Comparison of ENCODE assay signal across 8 mouse cellular contexts in the genomic region with DNA sequence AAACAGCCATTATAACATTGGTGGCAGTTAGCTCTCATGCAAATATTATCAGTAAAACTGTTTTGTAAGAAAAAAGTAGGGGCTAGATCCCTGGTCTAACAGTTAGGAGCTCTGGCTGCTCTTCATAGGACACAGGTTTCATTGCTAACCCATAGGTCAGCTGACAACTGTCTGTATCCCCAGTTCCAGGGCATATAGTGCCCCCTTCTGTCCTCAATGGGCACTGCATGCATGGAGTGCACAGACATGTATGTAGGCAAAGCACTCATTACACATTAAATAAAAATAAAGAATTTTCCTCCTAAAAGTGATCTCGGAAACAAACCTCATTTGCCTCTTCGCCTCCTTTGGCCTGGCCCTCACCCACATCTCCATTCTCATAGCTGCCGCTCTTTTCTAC.
DNase-seq lines count a peak whose midpoint lies in the region; ATAC-seq and TF ChIP-seq lines count a peak whose summit lies in the region.

No protein-coding gene starts in this region.

- no peaks in the 10 kb centered on the region for H3K27me3 ChIP-seq in heart, embryonic 10.5 days (ENCODE audit: insufficient read depth, poor library complexity, severe bottlenecking)

- peak; percentile 72; the same call in 1 of the 2 replicates for ATAC-seq in common myeloid progenitor, adult 5-6 weeks (replicated peaks; ENCODE audit: low read depth, poor library complexity, severe bottlenecking)
- no peak for ATAC-seq in monocyte, adult 5-6 weeks (replicated peaks; ENCODE audit: insufficient number of reproducible peaks, low FRiP score, low TSS enrichment, poor library complexity, severe bottlenecking)

- no peak overlapping the region for H3K4me3 ChIP-seq in gastrocnemius, adult 2 months
- H3K4me3 ChIP-seq in heart, embryonic 10.5 days: no peak overlapping the region

- intact Hi-C loops in gastrocnemius, adult 2 months (cut with DNase I): loop anchor here (5.0 kb wide), 2 partner anchors 57 to 512 kb away; no protein-coding TSS in a partner anchor

- peaks cover 14% of the 10 kb centered on the region for H3K4me1 ChIP-seq in heart, embryonic 10.5 days

- peak; percentile 39 for DNase-seq in gastrocnemius, adult 2 months
- no peak for DNase-seq in gastrocnemius, postnatal 25 days
- peak; percentile 25 for DNase-seq in right cerebral cortex, postnatal 14 days
- DNase-seq in right cerebral cortex, postnatal 10 days (ENCODE audit: low spot score in 2 of 2): no peak
- peak; percentile 32 for DNase-seq in lung, postnatal 14 days
- no peak for DNase-seq in heart, embryonic 10.5 days (ENCODE audit: low spot score)

- no peaks in the 10 kb centered on the region for H3K9me3 ChIP-seq in heart, embryonic 10.5 days

- peaks cover 2% of the 10 kb centered on the region for H3K36me3 ChIP-seq in heart, embryonic 10.5 days

- 88% methylated on average over 3 of the region's 3 CpGs for WGBS in heart, embryonic 10.5 days

- TF ChIP-seq CTCF in gastrocnemius, adult 2 months (IDR thresholded peaks at IDR 0.05): peak; percentile 58

- H3K27ac ChIP-seq in gastrocnemius, adult 2 months: no peak overlapping the region
- H3K27ac ChIP-seq in heart, embryonic 10.5 days: no peak overlapping the region

Comparison
In these comparisons a context has a peak if more than half of its experiments do, and no peak if none do; other contexts are left out.
1. DNase-seq: peak in gastrocnemius, adult 2 months (single experiment), right cerebral cortex, postnatal 14 days (single experiment) and lung, postnatal 14 days (single experiment); none in gastrocnemius, postnatal 25 days (single experiment), right cerebral cortex, postnatal 10 days (0 of 2) and heart, embryonic 10.5 days (single experiment).